Mouse (Mus musculus) midbrain, embryonic 16.5 days (tissue): Measurements from ENCODE around the gene Coq4. TPM values are rescaled to one million over a fixed set of nuclear protein-coding genes. Genes with fewer than 3 reads are reported as not detected.
"Not testable (repeated sequence)": the region's sequence is repeated elsewhere in the genome, so short reads cannot be mapped to it uniquely, and the experiment has no call there.

Source experiments
- ATAC-seq: fragments of 200-750 bp; cut with Nextera tagmentation; 2 replicates; pipeline ENCODE4 v1.8.0; 2017; ENCODE audit warnings: moderate TSS enrichment
- H3K27ac ChIP-seq: fragments of 300-500 bp; sonication (generic); 2 replicates; pipeline ENCODE4 v1.5.1; 2014; ENCODE audit warnings: mild to moderate bottlenecking, low read length, mixed read lengths
- H3K27me3 ChIP-seq: fragments of 300-500 bp; sonication (generic); 2 replicates; pipeline ENCODE4 v1.6.1; 2014; ENCODE audit warnings: low read depth, low read length, mixed read lengths; ENCODE audit not compliant: control insufficient read depth, insufficient read depth
- H3K36me3 ChIP-seq: fragments of 300-500 bp; sonication (generic); 2 replicates; pipeline ENCODE4 v1.6.1; 2014; ENCODE audit warnings: mild to moderate bottlenecking, low read length, moderate library complexity, mixed read lengths; ENCODE audit not compliant: control insufficient read depth, insufficient read depth
- H3K4me1 ChIP-seq: fragments of 300-500 bp; sonication (generic); 2 replicates; pipeline ENCODE4 v1.6.1; 2014; ENCODE audit warnings: mild to moderate bottlenecking, low read length, mixed read lengths; ENCODE audit not compliant: control insufficient read depth, insufficient read depth
- H3K4me2 ChIP-seq: fragments of 300-500 bp; sonication (generic); 2 replicates; pipeline ENCODE4 v1.6.1; 2014; ENCODE audit warnings: mild to moderate bottlenecking, low read length, mixed read lengths
- H3K4me3 ChIP-seq: fragments of 300-500 bp; sonication (generic); 2 replicates; pipeline ENCODE4 v1.5.1; 2014; ENCODE audit warnings: low read depth, mild to moderate bottlenecking, low read length, moderate library complexity, mixed read lengths
- H3K9ac ChIP-seq: fragments of 300-500 bp; sonication (generic); 2 replicates; pipeline ENCODE4 v1.6.1; 2014; ENCODE audit warnings: low read depth, low read length, mixed read lengths
- H3K9me3 ChIP-seq: fragments of 300-500 bp; sonication (generic); replicated peaks from 2 replicates; pipeline ENCODE4 v1.6.1; 2014; ENCODE audit warnings: mild to moderate bottlenecking, low read length, mixed read lengths; ENCODE audit not compliant: control insufficient read depth, poor library complexity, severe bottlenecking
- WGBS: fragments of 180-500 bp; shearing (Covaris S2); extraction: QIAGEN DNeasy Blood & Tissue Kit; methylation state at CpG from one replicate; pipeline ENCODE4 v1.1.7; 2014; 5-methylcytosine and 5-hydroxymethylcytosine counted together
- polyA plus RNA-seq: library from polyadenylated mRNA; unstranded; fragments of >200 nt; fragmentation: Nextera tagmentation; extraction: Ambion mirVana; gene quantifications from 2 replicates; pipeline ENCODE4 v1.2.1, GENCODE M21; 2015

Coq4 gene
- polyA plus RNA-seq, 1 experiment from 2014 or later: 40.5 TPM

DNA sequence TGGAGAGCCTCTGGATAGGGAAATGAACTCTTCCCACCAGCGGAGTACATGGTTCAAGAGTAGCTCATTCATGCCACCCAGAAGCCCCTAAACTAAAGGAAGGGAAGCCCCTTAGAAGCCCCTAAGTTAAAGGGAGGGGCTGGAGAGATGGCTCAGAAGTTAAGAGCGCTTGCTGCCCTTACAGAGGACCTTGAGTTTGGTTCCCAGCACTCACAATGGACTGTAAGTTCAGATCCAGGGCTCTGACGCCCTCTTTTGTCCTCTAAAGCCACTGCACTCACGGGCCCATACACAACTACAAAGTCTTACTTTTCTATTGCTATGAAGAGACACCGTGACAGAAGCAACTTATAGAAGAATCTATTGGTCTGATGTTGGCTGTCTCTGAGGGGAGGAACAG is 34.9 kb upstream of the Coq4 start:
- H3K4me2 ChIP-seq: no peak overlapping the region
- peaks cover 28% of the 10 kb centered on the region for H3K27me3 ChIP-seq
- no peaks in the 10 kb centered on the region for H3K36me3 ChIP-seq
- H3K27ac ChIP-seq: no peak overlapping the region
- no peaks in the 10 kb centered on the region for H3K9me3 ChIP-seq
- no peak overlapping the region for H3K9ac ChIP-seq
- 85% methylated on average over 5 of the region's 5 CpGs for WGBS
- H3K4me3 ChIP-seq: no peak overlapping the region
- 0 out of 2 replicates have a peak, but pooled peaks cover 6% of the 10 kb centered on the region for H3K4me1 ChIP-seq
- ATAC-seq: no peak

DNA sequence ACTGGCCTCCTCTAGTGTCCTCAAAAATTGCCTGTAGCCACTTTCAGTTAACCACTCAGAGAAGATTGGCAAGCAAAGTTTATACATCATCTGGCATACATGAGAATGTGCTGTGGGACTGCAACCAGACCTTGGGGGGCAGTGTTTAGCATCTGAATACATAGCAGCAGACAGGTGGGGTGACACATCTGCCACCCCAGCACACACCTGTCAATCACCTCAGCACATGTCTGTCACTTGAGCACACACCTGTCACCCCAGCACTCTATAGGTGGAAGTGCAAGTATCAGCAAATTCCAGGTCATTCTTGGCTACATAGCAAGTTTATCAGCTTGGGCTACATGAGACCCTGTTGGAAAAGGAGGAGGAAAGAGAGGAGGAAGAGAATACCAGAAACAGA is 31.6 kb upstream of the Coq4 start:
- no peaks in the 10 kb centered on the region for H3K36me3 ChIP-seq
- 0 out of 2 replicates have a peak, but pooled peaks cover 6% of the 10 kb centered on the region for H3K4me1 ChIP-seq
- H3K9ac ChIP-seq: no peak overlapping the region
- H3K4me2 ChIP-seq: no peak overlapping the region
- H3K9me3 ChIP-seq: no peaks in the 10 kb centered on the region
- no peak overlapping the region for H3K27ac ChIP-seq
- ATAC-seq: no peak
- no peak overlapping the region for H3K4me3 ChIP-seq
- H3K27me3 ChIP-seq: peaks cover 19% of the 10 kb centered on the region

DNA sequence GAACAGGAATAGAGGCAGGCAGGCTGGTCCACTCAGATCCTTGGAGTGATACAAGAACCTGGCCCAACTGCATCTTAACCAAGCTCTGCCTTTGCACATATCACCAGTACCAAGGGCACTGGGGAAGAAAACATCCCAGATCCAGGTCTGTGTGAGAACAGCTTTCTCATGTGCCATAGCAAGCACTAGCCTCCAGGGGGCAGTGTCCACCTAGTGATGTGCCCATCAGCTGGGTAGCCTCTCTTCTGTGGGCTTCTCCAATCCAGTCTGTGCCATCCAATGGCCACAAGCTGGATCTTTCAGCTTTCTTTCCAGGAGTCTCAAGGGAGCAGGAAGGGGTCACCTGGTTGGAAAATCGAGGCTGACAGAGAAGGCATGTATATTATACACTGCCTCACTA is 22.5 kb upstream of the Coq4 start:
- 0% methylated on average over 1 of the region's 1 CpGs for WGBS
- no peaks in the 10 kb centered on the region for H3K27me3 ChIP-seq
- H3K4me1 ChIP-seq: no peaks in the 10 kb centered on the region
- no peak overlapping the region for H3K4me2 ChIP-seq
- no peak overlapping the region for H3K4me3 ChIP-seq
- H3K9ac ChIP-seq: no peak overlapping the region
- H3K27ac ChIP-seq: no peak overlapping the region
- ATAC-seq: 0 out of 2 replicates have a peak, but pooled peaks have one; percentile 32
- no peaks in the 10 kb centered on the region for H3K9me3 ChIP-seq
- no peaks in the 10 kb centered on the region for H3K36me3 ChIP-seq

GRCm38 (mm10) chr2:29767976-29768709 is 19.1 kb upstream of the Coq4 start:
- Histone ChIP-seq H3K9me3 (peaks cover 1% of the 10 kb centered on the region; the same call in 1 of the 2 replicates), H3K27me3 (no peaks in the 10 kb centered on the region), H3K4me2 (no peak overlapping the region), H3K4me1 (no peaks in the 10 kb centered on the region), H3K27ac (no peak overlapping the region), H3K4me3 (no peak overlapping the region), H3K9ac (no peak overlapping the region), H3K36me3 (no peaks in the 10 kb centered on the region)
- 74% methylated on average over 11 of the region's 11 CpGs for WGBS
- ATAC-seq: no peak

DNA sequence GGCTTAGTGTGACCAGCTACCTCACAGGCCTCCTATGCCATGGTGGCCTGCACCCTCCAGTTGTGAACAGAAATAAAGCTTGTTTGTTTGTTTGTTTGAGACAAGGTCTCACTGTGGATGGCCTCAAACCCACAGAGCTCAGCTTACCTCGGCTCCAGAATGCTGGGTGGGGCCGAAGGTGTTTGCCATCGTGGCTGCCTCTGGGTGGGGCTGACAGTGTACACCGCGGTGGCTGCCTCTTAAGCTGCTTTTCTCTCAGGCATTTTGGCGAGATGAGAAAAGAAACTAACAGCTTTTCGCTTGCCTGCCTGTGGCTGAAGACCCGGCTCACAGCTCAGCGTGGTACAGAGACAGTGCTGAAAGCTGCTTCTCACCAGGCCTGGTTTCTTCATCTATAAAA is 18.4 kb upstream of the Coq4 start:
- Histone ChIP-seq H3K27ac (no peak overlapping the region), H3K4me3 (no peak overlapping the region), H3K9me3 (peaks cover 4% of the 10 kb centered on the region; the same call in 1 of the 2 replicates), H3K9ac (no peak overlapping the region), H3K4me1 (no peaks in the 10 kb centered on the region), H3K36me3 (no peaks in the 10 kb centered on the region), H3K27me3 (no peaks in the 10 kb centered on the region), H3K4me2 (no peak overlapping the region)
- 70% methylated on average over 9 of the region's 9 CpGs for WGBS
- no peak for ATAC-seq

DNA sequence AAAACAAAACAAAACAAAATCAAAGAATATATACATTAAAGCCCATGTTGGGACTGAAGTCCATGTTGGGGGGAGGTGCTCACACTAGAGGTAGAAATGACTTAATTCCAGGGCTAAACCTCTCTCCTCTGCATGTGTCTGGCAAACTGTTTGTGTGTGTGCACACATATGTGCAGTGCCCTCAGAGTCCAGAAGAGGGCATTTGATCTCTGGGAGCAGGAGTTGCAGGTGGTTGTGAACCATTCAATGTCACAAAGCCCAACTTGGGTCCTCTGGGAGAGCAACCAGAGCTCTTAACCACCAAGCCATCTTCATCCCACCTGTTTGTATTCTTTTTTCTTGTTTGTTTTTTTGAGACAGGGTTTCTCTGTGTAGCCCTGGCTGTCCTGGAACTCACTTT is 17.1 kb upstream of the Coq4 start:
- ATAC-seq: no peak
- Histone ChIP-seq H3K9ac (no peak overlapping the region), H3K4me1 (no peaks in the 10 kb centered on the region), H3K9me3 (peaks cover 4% of the 10 kb centered on the region; the same call in 1 of the 2 replicates), H3K36me3 (0 out of 2 replicates have a peak, but pooled peaks cover 3% of the 10 kb centered on the region), H3K27ac (no peak overlapping the region), H3K4me2 (no peak overlapping the region), H3K4me3 (no peak overlapping the region), H3K27me3 (no peaks in the 10 kb centered on the region)

DNA sequence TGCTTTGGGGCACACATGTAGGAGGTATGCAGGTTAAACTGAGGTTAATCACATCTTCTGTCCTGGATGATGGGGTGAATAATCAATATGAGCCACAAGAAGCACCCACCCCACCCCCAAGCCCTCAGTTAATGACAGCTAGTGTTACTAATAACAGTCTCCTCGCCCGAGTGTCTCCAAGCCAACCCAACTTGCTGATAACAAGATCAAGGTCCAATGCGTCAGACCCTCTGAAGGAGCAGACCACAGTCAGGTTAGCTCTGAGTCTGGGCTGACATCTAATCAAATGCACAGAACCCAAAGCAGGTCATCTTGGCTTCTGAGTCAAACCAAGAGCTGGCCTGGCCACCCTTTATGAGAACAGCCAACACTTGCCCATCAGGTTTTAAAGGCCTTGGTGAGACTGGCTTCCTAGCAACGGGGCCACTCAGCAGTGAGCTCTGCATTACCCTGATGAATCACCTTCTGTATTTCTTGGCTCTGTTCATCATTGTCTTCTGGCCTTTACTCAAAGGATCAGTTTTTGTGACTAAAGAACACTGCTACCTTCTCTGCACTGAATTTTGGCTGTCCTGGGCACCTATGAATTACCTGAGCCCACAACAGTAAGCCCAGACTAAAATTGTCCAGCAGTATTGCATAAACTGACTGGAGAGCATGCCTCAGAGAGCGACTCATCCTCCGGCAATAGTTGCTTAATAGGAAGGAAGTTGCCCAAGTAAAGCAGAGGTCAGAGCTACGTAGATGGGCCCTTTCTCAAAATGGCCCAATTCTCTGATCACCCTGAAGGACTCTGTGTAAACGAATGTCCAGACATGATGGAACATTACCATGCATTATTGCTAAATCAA is 15.5 kb upstream of the Coq4 start:
- Histone ChIP-seq H3K9me3 (peaks cover 4% of the 10 kb centered on the region; the same call in 1 of the 2 replicates), H3K4me3 (no peak overlapping the region), H3K27me3 (no peaks in the 10 kb centered on the region), H3K27ac (no peak overlapping the region), H3K4me1 (no peaks in the 10 kb centered on the region), H3K4me2 (no peak overlapping the region), H3K9ac (no peak overlapping the region), H3K36me3 (0 out of 2 replicates have a peak, but pooled peaks cover 7% of the 10 kb centered on the region)
- WGBS: 88% methylated on average over 8 of the region's 8 CpGs
- no peak for ATAC-seq

GRCm38 (mm10) chr2:29773323-29773722 is 14.0 kb upstream of the Coq4 start:
- WGBS: 92% methylated on average over 4 of the region's 4 CpGs
- Histone ChIP-seq H3K36me3 (peaks cover 18% of the 10 kb centered on the region), H3K9ac (no peak overlapping the region), H3K27me3 (no peaks in the 10 kb centered on the region), H3K27ac (no peak overlapping the region), H3K4me2 (no peak overlapping the region), H3K4me3 (no peak overlapping the region), H3K9me3 (peaks cover 4% of the 10 kb centered on the region; the same call in 1 of the 2 replicates), H3K4me1 (no peaks in the 10 kb centered on the region)
- ATAC-seq: no peak

GRCm38 (mm10) chr2:29781256-29781655 is 6.0 kb upstream of the Coq4 start:
- not testable (repeated sequence) for H3K4me3 ChIP-seq, H3K27me3 ChIP-seq, H3K4me1 ChIP-seq, H3K4me2 ChIP-seq, ATAC-seq, H3K9ac ChIP-seq, H3K9me3 ChIP-seq, H3K27ac ChIP-seq
- 96% methylated on average over 2 of the region's 2 CpGs for WGBS
- H3K36me3 ChIP-seq: peaks cover 59% of the 10 kb centered on the region
